Mouse (Mus musculus) limb, embryonic 11.5 days (tissue): ENCODE measurements at regions not wholly inside any gene's neighbourhood (a gene's known extent, or its start where the extent isn't known, plus 50 kb on each side); places are given as distances from the start of the nearest gene placed in this dataset.
"Not testable (repeated sequence)": the region's sequence is repeated elsewhere in the genome, so short reads cannot be mapped to it uniquely, and the experiment has no call there.

Source experiments
- ATAC-seq: fragments of 200-750 bp; cut with Nextera tagmentation; 2 replicates; pipeline ENCODE4 v1.8.0; 2017; ENCODE audit warnings: low read depth; ENCODE audit not compliant: insufficient number of reproducible peaks, low FRiP score, low TSS enrichment
- DNase-seq: peaks from one replicate; pipeline ENCODE4 v3.0.0-alpha.2; 2015; ENCODE audit warnings: low spot score
- H3K27ac ChIP-seq: fragments of 300-500 bp; sonication (generic); replicated peaks from 2 replicates; pipeline ENCODE4 v1.5.1; 2014; ENCODE audit warnings: low read depth, mild to moderate bottlenecking, low read length
- H3K27me3 ChIP-seq: fragments of 300-500 bp; sonication (generic); 2 replicates; pipeline ENCODE4 v1.6.1; 2014; ENCODE audit warnings: mild to moderate bottlenecking, low read length, mixed read lengths; ENCODE audit not compliant: control insufficient read depth, insufficient read depth
- H3K36me3 ChIP-seq: fragments of 300-500 bp; sonication (generic); 2 replicates; pipeline ENCODE4 v1.6.1; 2014; ENCODE audit warnings: mild to moderate bottlenecking, low read length, moderate library complexity, mixed read lengths; ENCODE audit not compliant: control insufficient read depth, insufficient read depth
- H3K4me1 ChIP-seq: fragments of 300-500 bp; sonication (generic); 2 replicates; pipeline ENCODE4 v1.6.1; 2014; ENCODE audit warnings: low read length, mixed read lengths; ENCODE audit not compliant: control insufficient read depth, insufficient read depth
- H3K4me2 ChIP-seq: fragments of 300-500 bp; sonication (generic); 2 replicates; pipeline ENCODE4 v1.6.1; 2014; ENCODE audit warnings: low read depth, mild to moderate bottlenecking, moderate library complexity; ENCODE audit not compliant: severe bottlenecking
- H3K4me3 ChIP-seq: fragments of 300-500 bp; sonication (generic); 2 replicates; pipeline ENCODE4 v1.5.1; 2014; ENCODE audit warnings: low read depth, low read length
- H3K9ac ChIP-seq: fragments of 300-500 bp; sonication (generic); 2 replicates; pipeline ENCODE4 v1.6.1; 2014; ENCODE audit warnings: mild to moderate bottlenecking, low read length
- H3K9me3 ChIP-seq: fragments of 300-500 bp; sonication (generic); 2 replicates; pipeline ENCODE4 v1.6.1; 2016; ENCODE audit warnings: low read length; ENCODE audit not compliant: control insufficient read depth
- WGBS: fragments of 180-500 bp; shearing (Covaris S2); extraction: QIAGEN DNeasy Blood & Tissue Kit; methylation state at CpG from one replicate; pipeline ENCODE4 v1.1.7; 2014; 5-methylcytosine and 5-hydroxymethylcytosine counted together

DNA sequence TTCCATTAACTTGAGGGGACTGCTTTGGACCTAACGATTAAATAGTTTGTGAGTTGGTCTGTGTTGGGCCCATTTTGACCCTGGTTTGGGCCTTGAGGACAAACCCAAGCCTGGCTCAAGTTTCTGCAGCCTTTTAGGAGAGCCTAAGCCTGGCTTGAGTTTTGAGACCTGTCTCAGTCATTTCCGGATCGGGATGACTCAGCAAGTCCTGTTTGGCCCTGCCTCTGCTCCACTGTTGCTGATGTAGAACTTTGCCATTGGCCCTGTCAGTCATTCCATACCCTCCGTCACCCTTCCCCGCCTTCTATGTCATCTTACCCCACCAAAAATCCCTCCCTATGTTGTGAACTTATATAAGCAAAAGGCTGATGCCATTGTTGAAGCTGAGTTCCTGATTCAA lies 67.4 kb upstream of the Trim24 start:
- Histone ChIP-seq H3K9me3 (no peaks in the 10 kb centered on the region; the same call in 1 of the 2 replicates), H3K27ac (no peak overlapping the region), H3K4me2 (no peak overlapping the region), H3K9ac (no peak overlapping the region), H3K4me3 (no peak overlapping the region), H3K4me1 (no peaks in the 10 kb centered on the region), H3K27me3 (no peaks in the 10 kb centered on the region), H3K36me3 (no peaks in the 10 kb centered on the region)
- no peak for ATAC-seq
- DNase-seq, result no peak
- WGBS, result 94% methylated on average over 5 of the region's 5 CpGs

DNA sequence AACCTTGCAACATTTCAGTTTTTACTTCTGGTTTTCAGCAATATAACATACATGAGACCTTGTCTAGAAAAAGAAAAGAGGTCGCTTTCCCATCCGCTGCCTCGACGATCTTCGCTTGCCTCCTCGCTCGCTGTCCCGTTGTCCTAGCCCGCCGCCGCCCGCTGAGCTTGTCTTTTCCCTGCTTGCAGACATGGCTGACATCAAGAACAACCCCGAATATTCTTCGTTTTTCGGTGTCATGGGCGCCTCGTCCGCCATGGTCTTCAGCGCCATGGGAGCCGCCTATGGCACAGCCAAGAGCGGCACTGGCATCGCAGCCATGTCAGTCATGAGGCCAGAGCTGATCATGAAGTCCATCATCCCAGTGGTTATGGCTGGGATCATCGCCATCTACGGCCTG lies 64.7 kb upstream of the Trim24 start:
- DNase-seq, H3K9me3 ChIP-seq, ATAC-seq, H3K36me3 ChIP-seq, H3K4me1 ChIP-seq, H3K4me2 ChIP-seq, H3K27ac ChIP-seq, H3K4me3 ChIP-seq, H3K27me3 ChIP-seq, H3K9ac ChIP-seq: not testable (repeated sequence)
- 95% methylated on average over 24 of the region's 24 CpGs for WGBS

DNA sequence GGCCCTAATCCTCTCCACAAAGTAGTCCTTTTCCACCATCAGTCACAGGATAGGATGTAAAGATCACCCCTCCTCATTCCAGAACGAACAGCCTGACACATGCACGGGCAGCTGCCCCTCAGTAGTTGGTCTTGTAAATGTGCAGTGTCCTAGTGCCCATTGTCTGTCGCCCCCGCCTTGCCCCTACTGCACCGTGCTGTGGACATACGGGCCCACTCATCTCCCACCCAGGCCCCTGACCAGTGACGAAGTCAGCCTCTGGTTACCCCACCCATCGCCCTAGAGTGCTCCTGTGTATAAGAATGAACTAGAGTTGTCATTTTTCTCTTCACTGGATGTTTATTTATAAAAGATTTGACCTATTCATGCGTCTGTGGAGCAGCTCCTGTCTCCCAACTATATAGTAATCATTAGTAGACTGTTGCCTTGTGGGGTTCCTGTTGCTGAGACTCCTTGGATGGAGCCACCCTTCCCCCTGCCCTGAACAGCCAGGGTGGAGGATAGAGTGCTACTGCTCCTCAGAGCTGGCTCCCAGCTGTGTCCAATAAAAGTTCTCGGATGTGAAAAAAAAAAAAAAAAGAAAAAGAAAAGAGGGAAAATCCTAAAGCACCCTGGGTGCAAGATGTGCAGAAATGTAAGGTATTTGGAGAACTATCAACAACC lies 64.0 kb upstream of the Trim24 start:
- not testable (repeated sequence) for H3K4me1 ChIP-seq, H3K4me3 ChIP-seq, H3K27me3 ChIP-seq, H3K4me2 ChIP-seq, H3K27ac ChIP-seq, DNase-seq, H3K36me3 ChIP-seq, H3K9ac ChIP-seq, ATAC-seq, H3K9me3 ChIP-seq
- 62% methylated on average over 1 of the region's 10 CpGs for WGBS

DNA sequence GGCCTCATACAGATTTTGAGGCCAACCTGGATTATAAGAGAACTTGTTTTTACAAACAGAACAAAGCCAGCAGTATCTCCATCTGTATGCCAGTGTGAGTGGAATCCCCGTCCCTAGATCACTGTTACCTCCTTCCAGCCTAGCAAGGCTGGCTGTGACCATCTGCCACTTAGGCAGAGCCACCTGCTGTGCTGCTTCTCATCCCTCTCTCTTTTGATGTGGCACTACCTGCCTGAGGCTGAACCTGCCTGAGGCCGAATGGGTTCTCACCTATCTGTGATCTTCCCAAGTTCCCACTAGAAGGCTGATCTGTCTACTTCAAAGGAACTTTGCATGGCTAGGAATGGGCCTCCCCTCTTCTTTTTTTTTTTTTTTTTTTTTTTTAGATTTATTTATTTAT lies 55.4 kb upstream of the Trim24 start:
- not testable (repeated sequence) for H3K36me3 ChIP-seq, H3K27me3 ChIP-seq, H3K4me3 ChIP-seq, H3K27ac ChIP-seq, H3K9me3 ChIP-seq, H3K4me2 ChIP-seq, H3K4me1 ChIP-seq, ATAC-seq, H3K9ac ChIP-seq, DNase-seq
- WGBS, result 42% methylated on average over 2 of the region's 2 CpGs
